ENCODE assay signal across 10 mouse cellular contexts in genomic region chr17:58959905-58960304, GRCm38 (mm10). TPM values are rescaled to one million over a fixed set of nuclear protein-coding genes. Genes with fewer than 3 reads are reported as not detected.
DNase-seq lines count a peak whose midpoint lies in the region; ATAC-seq and TF ChIP-seq lines count a peak whose summit lies in the region.
"Had no signal": no experiment of that assay in that cellular context is flagged by ENCODE, and none has a peak within 500 bp of the region (broad histone marks: within the 10 kb centered on the region; RNA-seq: fewer than 3 reads in every experiment).

No protein-coding gene starts in this region.

- no peak for ATAC-seq in kidney, embryonic 15.5 days (replicated peaks; ENCODE audit: low FRiP score)
- no peak for ATAC-seq in forebrain, embryonic 15.5 days (replicated peaks)

- no peaks in the 10 kb centered on the region for H3K36me3 ChIP-seq in kidney, embryonic 15.5 days
- no peaks in the 10 kb centered on the region for H3K36me3 ChIP-seq in MEL (ENCODE audit: control insufficient read depth in 1 of 2, insufficient read depth in 2 of 2, low read length in 2 of 2)
- no peaks in the 10 kb centered on the region for H3K36me3 ChIP-seq in forebrain, embryonic 15.5 days

- TF ChIP-seq CTCF in MEL (IDR thresholded peaks at IDR 0.05 in 2 of 3, conservative IDR thresholded peaks at IDR 0.05 in 1 of 3; ENCODE audit: control insufficient read depth in 1 of 3, insufficient read depth in 1 of 3, low read depth in 2 of 3, low read length in 3 of 3, poor library complexity in 1 of 3, severe bottlenecking in 1 of 3), result peak; percentile 39 to 76 (median 76); a peak in 5 of 6 replicates

- H3K4me1 ChIP-seq in kidney, embryonic 15.5 days, result no peaks in the 10 kb centered on the region
- H3K4me1 ChIP-seq in MEL (ENCODE audit: control insufficient read depth in 1 of 2, insufficient read depth in 2 of 2, low read length in 2 of 2), result no peaks in the 10 kb centered on the region
- no peaks in the 10 kb centered on the region for H3K4me1 ChIP-seq in forebrain, embryonic 15.5 days

- TF ChIP-seq EP300 in MEL (IDR thresholded peaks at IDR 0.05; ENCODE audit: low read depth in 1 of 2, low read length in 2 of 2), result no peak

- H3K27ac ChIP-seq in kidney, embryonic 15.5 days, result no peak overlapping the region
- no peak overlapping the region for H3K27ac ChIP-seq in MEL (ENCODE audit: control insufficient read depth, low read depth, low read length)
- H3K27ac ChIP-seq in forebrain, embryonic 15.5 days (replicated peaks), result no peak overlapping the region

- no peak overlapping the region for H3K4me3 ChIP-seq in kidney, embryonic 15.5 days (replicated peaks)
- no peak overlapping the region for H3K4me3 ChIP-seq in MEL (ENCODE audit: control insufficient read depth in 1 of 2, insufficient read depth in 1 of 2, low read depth in 2 of 2, low read length in 2 of 2)
- H3K4me3 ChIP-seq in forebrain, embryonic 15.5 days, result no peak overlapping the region
- H3K4me3 ChIP-seq: erythroblast, embryonic 14.5 days had no signal

- no peak overlapping the region for H3K4me2 ChIP-seq in kidney, embryonic 15.5 days
- no peak overlapping the region for H3K4me2 ChIP-seq in forebrain, embryonic 15.5 days (replicated peaks)

- DNase-seq in kidney, adult 11 months, result peak; percentile 15
- peak; percentile 76 for DNase-seq in MEL (ENCODE audit: low read depth, low spot score)
- peak; percentile 66 for DNase-seq in adrenal gland, postnatal 25 days
- DNase-seq in gonadal fat pad, adult 2 months (ENCODE audit: low read depth), result peak; percentile 9
- peak; percentile 18 for DNase-seq in left cerebral cortex, postnatal 4 days
- DNase-seq in testis, postnatal 14 days (ENCODE audit: low spot score), result peak; percentile 11

- peak; percentile 83 for TF ChIP-seq RAD21 in MEL (IDR thresholded peaks at IDR 0.05; ENCODE audit: low read depth, low read length)

- no peaks in the 10 kb centered on the region for H3K27me3 ChIP-seq in kidney, embryonic 15.5 days
- H3K27me3 ChIP-seq in MEL (ENCODE audit: control insufficient read depth in 1 of 2, insufficient read depth in 2 of 2, low read length in 2 of 2), result no peaks in the 10 kb centered on the region
- H3K27me3 ChIP-seq in forebrain, embryonic 15.5 days, result no peaks in the 10 kb centered on the region

- no peak for TF ChIP-seq POLR2A in MEL (IDR thresholded peaks at IDR 0.05; ENCODE audit: control insufficient read depth in 1 of 2, insufficient read depth in 1 of 2, low read depth in 1 of 2, low read length in 2 of 2, poor library complexity in 1 of 2)

- no peaks in the 10 kb centered on the region for H3K9me3 ChIP-seq in kidney, embryonic 15.5 days (replicated peaks)
- H3K9me3 ChIP-seq in MEL (replicated peaks; ENCODE audit: insufficient read depth, low read length), result no peaks in the 10 kb centered on the region
- H3K9me3 ChIP-seq in forebrain, embryonic 15.5 days, result no peaks in the 10 kb centered on the region

- intact Hi-C loops in left cerebral cortex, postnatal 4 days (cut with DNase I), result no loop called here

- H3K9ac ChIP-seq in kidney, embryonic 15.5 days, result no peak overlapping the region
- H3K9ac ChIP-seq in MEL (ENCODE audit: control insufficient read depth, low read depth, low read length, poor library complexity, severe bottlenecking), result no peak overlapping the region
- H3K9ac ChIP-seq in forebrain, embryonic 15.5 days (replicated peaks), result no peak overlapping the region

- H3K79me2 ChIP-seq in MEL (ENCODE audit: control insufficient read depth, insufficient read depth, low read length, poor library complexity), result no peaks in the 10 kb centered on the region

- WGBS in kidney, embryonic 15.5 days, result 36% methylated on average over 3 of the region's 3 CpGs
- 43% methylated on average over 3 of the region's 3 CpGs for WGBS in forebrain, embryonic 15.5 days

TF ChIP-seq in MEL, 35 proteins besides CTCF, POLR2A, EP300 and RAD21:
- TF ChIP-seq ZC3H11A (IDR thresholded peaks at IDR 0.05; ENCODE audit: low read depth, low read length), result peak; percentile 48
- TF ChIP-seq TCF12 (IDR thresholded peaks at IDR 0.05; ENCODE audit: low read depth, low read length), result no peak
- TF ChIP-seq SMC3 (IDR thresholded peaks at IDR 0.05; ENCODE audit: low read depth, low read length), result peak; percentile 67
- no peak for TF ChIP-seq SIN3A (IDR thresholded peaks at IDR 0.05; ENCODE audit: low read length)
- TF ChIP-seq ZNF384 (IDR thresholded peaks at IDR 0.05; ENCODE audit: low read depth, low read length), result peak; percentile 69
- TF ChIP-seq NRF1 (IDR thresholded peaks at IDR 0.05; ENCODE audit: insufficient read depth, low read depth, low read length, poor library complexity, severe bottlenecking), result no peak
- TF ChIP-seq USF2 (IDR thresholded peaks at IDR 0.05; ENCODE audit: borderline replicate concordance in 1 of 2, insufficient read depth in 1 of 2, low read depth in 1 of 2, low read length in 2 of 2), result no peak
- TF ChIP-seq TAL1 (IDR thresholded peaks at IDR 0.05; ENCODE audit: low read length), result no peak
- TF ChIP-seq MXI1 (IDR thresholded peaks at IDR 0.05; ENCODE audit: low read depth, low read length), result no peak
- no peak for TF ChIP-seq JUND (IDR thresholded peaks at IDR 0.05; ENCODE audit: low read depth, low read length)
- TF ChIP-seq UBTF (IDR thresholded peaks at IDR 0.05; ENCODE audit: borderline replicate concordance, insufficient read depth, low read depth, low read length), result no peak

RNA-seq across cellular contexts. Expression of gene Pdzph1, which starts 31.3 kb away (rescaled TPM):
- polyA plus RNA-seq in kidney, embryonic 15.5 days (2015; fragmentation: Nextera tagmentation; extraction: Ambion mirVana), result not detected in 2 replicates
- total RNA-seq in MEL (2012; rRNA removed), result 0.15 and 0.36 TPM in 2 replicates
- 1 to 10 TPM in 1 of 2 experiments, not detected in 1; 1.3 TPM for polyA plus RNA-seq in MEL (2012; ENCODE audit: insufficient read depth in 1 of 2, insufficient read length in 2 of 2, low read depth in 1 of 2, low replicate concordance in 2 of 2, missing spikeins in 1 of 2)
- not detected in 2 replicates for total RNA-seq in adrenal gland, postnatal 25 days (2021)
- 0.90 and 1.3 TPM in 2 replicates for polyA plus RNA-seq in gonadal fat pad, adult 2 months (2012; rRNA removed)
- total RNA-seq in left cerebral cortex, postnatal 4 days (2021), result 1 to 10 TPM; 2.1 to 3.5 TPM
- 8.2 and 8.3 TPM in 2 replicates for polyA plus RNA-seq in forebrain, embryonic 15.5 days (2015; fragmentation: Nextera tagmentation; extraction: Ambion mirVana)
- polyA plus RNA-seq: erythroblast, embryonic 14.5 days; stomach, embryonic 14.5 days had no signal

RNA-seq across cellular contexts. Expression of gene Nudt12, which starts 53.3 kb away (rescaled TPM):
- polyA plus RNA-seq in kidney, embryonic 15.5 days (2015; fragmentation: Nextera tagmentation; extraction: Ambion mirVana), result 7.6 and 9.5 TPM in 2 replicates
- not detected in 2 replicates for total RNA-seq in MEL (2012; rRNA removed)
- not detected for polyA plus RNA-seq in MEL (2012; ENCODE audit: insufficient read depth in 1 of 2, insufficient read length in 2 of 2, low read depth in 1 of 2, low replicate concordance in 2 of 2, missing spikeins in 1 of 2)
- 60.6 and 77.8 TPM in 2 replicates for total RNA-seq in adrenal gland, postnatal 25 days (2021)
- polyA plus RNA-seq in gonadal fat pad, adult 2 months (2012; rRNA removed), result 5.3 and 9.1 TPM in 2 replicates
- 1 to 10 TPM; 2.9 to 3.8 TPM for total RNA-seq in left cerebral cortex, postnatal 4 days (2021)
- 2.7 and 3.6 TPM in 2 replicates for polyA plus RNA-seq in forebrain, embryonic 15.5 days (2015; fragmentation: Nextera tagmentation; extraction: Ambion mirVana)

Comparison
In these comparisons a context has a peak if more than half of its experiments do, and no peak if none do; other contexts are left out.
1. DNase-seq: peak in every context shown above with its lines; median percentile 76 in MEL; 66 in adrenal gland, postnatal 25 days; 18 in left cerebral cortex, postnatal 4 days; 15 in kidney, adult 11 months; 11 in testis, postnatal 14 days; 9 in gonadal fat pad, adult 2 months.